Mouse (Mus musculus) embryonic facial prominence, embryonic 12.5 days (tissue): ENCODE data around the gene Cmah. TPM values are rescaled to one million over a fixed set of nuclear protein-coding genes. Genes with fewer than 3 reads are reported as not detected.

Source experiments
- ATAC-seq: fragments of 200-750 bp; cut with Nextera tagmentation; 2 replicates; pipeline ENCODE4 v1.8.0; 2017; ENCODE audit not compliant: insufficient number of reproducible peaks, insufficient read depth, low FRiP score, low TSS enrichment
- H3K27ac ChIP-seq: fragments of 300-500 bp; sonication (generic); 2 replicates; pipeline ENCODE4 v1.5.1; 2016; ENCODE audit warnings: mild to moderate bottlenecking
- H3K27me3 ChIP-seq: fragments of 300-500 bp; sonication (generic); 2 replicates; pipeline ENCODE4 v1.6.1; 2016; ENCODE audit warnings: mild to moderate bottlenecking, moderate library complexity
- H3K36me3 ChIP-seq: fragments of 300-500 bp; sonication (generic); 2 replicates; pipeline ENCODE4 v1.6.1; 2016; ENCODE audit warnings: mild to moderate bottlenecking
- H3K4me1 ChIP-seq: fragments of 300-500 bp; sonication (generic); 2 replicates; pipeline ENCODE4 v1.6.1; 2016
- H3K4me2 ChIP-seq: fragments of 300-500 bp; sonication (generic); replicated peaks from 2 replicates; pipeline ENCODE4 v1.6.1; 2016; ENCODE audit warnings: mild to moderate bottlenecking, moderate library complexity
- H3K4me3 ChIP-seq: fragments of 300-500 bp; sonication (generic); 2 replicates; pipeline ENCODE4 v1.5.1; 2016; ENCODE audit warnings: mild to moderate bottlenecking
- H3K9ac ChIP-seq: fragments of 300-500 bp; sonication (generic); 2 replicates; pipeline ENCODE4 v1.6.1; 2016; ENCODE audit warnings: mild to moderate bottlenecking, moderate library complexity
- H3K9me3 ChIP-seq: fragments of 300-500 bp; sonication (generic); 2 replicates; pipeline ENCODE4 v1.6.1; 2016; ENCODE audit warnings: mild to moderate bottlenecking, moderate library complexity
- WGBS: fragments of 180-500 bp; shearing (Covaris S2); methylation state at CpG from one replicate; pipeline ENCODE4 v1.1.7; 2016; 5-methylcytosine and 5-hydroxymethylcytosine counted together
- polyA plus RNA-seq: library from polyadenylated mRNA; unstranded; fragments of >200 nt; fragmentation: Nextera tagmentation; extraction: Ambion mirVana; gene quantifications from 2 replicates; pipeline ENCODE4 v1.2.1, GENCODE M21; 2016

Cmah gene
- polyA plus RNA-seq, 1 experiment from 2014 or later = 0.24 TPM

DNA sequence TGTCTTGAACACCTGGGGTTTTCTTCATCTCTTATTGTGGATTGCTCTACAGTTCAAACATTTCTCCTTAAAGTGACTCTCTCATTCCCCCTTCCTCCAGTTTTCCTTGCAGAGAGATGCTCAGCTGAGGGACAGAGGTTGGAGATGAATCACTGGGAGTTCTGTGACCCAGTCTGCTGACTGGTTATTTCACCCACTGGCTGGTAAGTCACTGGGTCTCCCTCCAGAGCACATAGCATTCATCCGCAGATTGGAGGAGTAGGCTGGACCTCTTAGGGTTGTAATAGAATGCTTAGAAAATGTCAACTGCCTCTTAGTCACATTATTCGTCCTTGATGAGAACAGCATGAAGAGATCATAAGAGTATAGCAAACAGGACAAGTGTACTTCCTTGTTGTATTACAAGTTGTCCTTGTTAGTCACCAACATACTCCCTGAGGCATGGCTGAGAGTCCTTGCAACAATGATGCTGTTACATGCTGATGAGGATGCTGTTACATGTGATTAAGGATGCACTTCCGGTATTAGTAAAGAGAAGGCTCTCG lies 161.4 kb downstream of the Cmah start:
- ATAC-seq = no peak
- Histone ChIP-seq H3K27me3 (no peaks in the 10 kb centered on the region), H3K27ac (no peak overlapping the region), H3K4me1 (0 out of 2 replicates have a peak, but pooled peaks cover 5% of the 10 kb centered on the region), H3K9me3 (no peaks in the 10 kb centered on the region), H3K4me2 (no peak overlapping the region), H3K36me3 (no peaks in the 10 kb centered on the region), H3K9ac (no peak overlapping the region), H3K4me3 (no peak overlapping the region)
- 89% methylated on average over 4 of the region's 4 CpGs for WGBS

GRCm38 (mm10) chr13:24489515-24489914 lies 162.3 kb downstream of the Cmah start:
- Histone ChIP-seq H3K27ac (no peak overlapping the region), H3K9ac (no peak overlapping the region), H3K27me3 (no peaks in the 10 kb centered on the region), H3K4me3 (no peak overlapping the region), H3K4me1 (0 out of 2 replicates have a peak, but pooled peaks cover 5% of the 10 kb centered on the region), H3K4me2 (no peak overlapping the region), H3K9me3 (no peaks in the 10 kb centered on the region), H3K36me3 (no peaks in the 10 kb centered on the region)
- ATAC-seq = no peak
- WGBS = 81% methylated on average over 3 of the region's 3 CpGs

DNA sequence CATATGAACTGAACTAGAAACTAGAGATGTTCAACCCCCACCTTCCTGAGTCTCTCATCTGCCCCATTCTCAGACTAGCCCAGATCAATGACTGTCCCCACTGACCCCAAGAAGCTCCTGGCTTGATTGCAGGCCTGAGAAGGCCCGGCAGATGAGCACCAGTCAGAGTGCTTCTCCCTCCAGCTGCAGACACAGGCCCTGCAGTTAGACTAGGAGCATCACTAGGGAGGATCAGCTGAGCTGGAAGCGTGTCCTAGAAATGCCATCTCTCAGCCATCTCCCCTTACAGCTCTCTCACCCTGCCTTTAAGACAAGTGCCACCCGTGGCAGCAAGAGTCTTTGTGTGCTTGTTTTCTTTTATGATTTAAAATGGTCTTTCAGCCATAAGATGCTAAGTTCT lies 162.8 kb downstream of the Cmah start:
- Histone ChIP-seq H3K27me3 (no peaks in the 10 kb centered on the region), H3K9ac (no peak overlapping the region), H3K4me1 (0 out of 2 replicates have a peak, but pooled peaks cover 5% of the 10 kb centered on the region), H3K4me3 (no peak overlapping the region), H3K9me3 (no peaks in the 10 kb centered on the region), H3K27ac (no peak overlapping the region), H3K4me2 (no peak overlapping the region), H3K36me3 (no peaks in the 10 kb centered on the region)
- no peak for ATAC-seq
- WGBS = 68% methylated on average over 3 of the region's 3 CpGs

DNA sequence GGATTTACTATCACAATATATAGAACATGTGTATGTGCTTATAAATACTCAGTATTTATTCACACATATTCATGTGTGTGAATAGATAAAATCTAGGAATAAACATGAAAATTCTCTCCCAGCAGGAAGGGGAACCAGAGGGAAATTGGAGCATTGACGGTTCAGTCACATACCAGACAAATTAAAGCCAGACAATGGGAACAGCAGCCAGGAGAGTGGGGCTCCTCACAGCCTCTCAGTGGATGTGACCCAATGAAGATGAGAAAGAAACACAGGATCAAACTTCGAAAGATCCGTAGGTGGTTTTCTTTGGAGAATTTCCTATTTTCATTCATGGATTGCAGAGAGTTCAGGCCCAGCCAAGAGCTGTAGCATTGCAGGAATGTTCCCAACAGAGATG lies 163.9 kb downstream of the Cmah start:
- no peak for ATAC-seq
- H3K36me3 ChIP-seq = no peaks in the 10 kb centered on the region
- WGBS = 40% methylated on average over 3 of the region's 3 CpGs
- H3K27me3 ChIP-seq = no peaks in the 10 kb centered on the region
- no peak overlapping the region for H3K4me3 ChIP-seq
- 0 out of 2 replicates have a peak, but pooled peaks cover 5% of the 10 kb centered on the region for H3K4me1 ChIP-seq
- no peak overlapping the region for H3K4me2 ChIP-seq
- no peak overlapping the region for H3K27ac ChIP-seq
- no peak overlapping the region for H3K9ac ChIP-seq
- H3K9me3 ChIP-seq = no peaks in the 10 kb centered on the region

GRCm38 (mm10) chr13:24493784-24494183 lies 166.6 kb downstream of the Cmah start:
- ATAC-seq = no peak
- Histone ChIP-seq H3K9ac (no peak overlapping the region), H3K4me1 (0 out of 2 replicates have a peak, but pooled peaks cover 5% of the 10 kb centered on the region), H3K4me3 (no peak overlapping the region), H3K27me3 (no peaks in the 10 kb centered on the region), H3K9me3 (no peaks in the 10 kb centered on the region), H3K27ac (no peak overlapping the region), H3K36me3 (no peaks in the 10 kb centered on the region), H3K4me2 (no peak overlapping the region)
- WGBS = 90% methylated on average over 3 of the region's 3 CpGs

GRCm38 (mm10) chr13:24496353-24496752 lies 169.1 kb downstream of the Cmah start:
- Histone ChIP-seq H3K4me2 (no peak overlapping the region), H3K9me3 (no peaks in the 10 kb centered on the region), H3K27ac (no peak overlapping the region), H3K4me1 (0 out of 2 replicates have a peak, but pooled peaks cover 5% of the 10 kb centered on the region), H3K9ac (no peak overlapping the region), H3K27me3 (no peaks in the 10 kb centered on the region), H3K36me3 (no peaks in the 10 kb centered on the region), H3K4me3 (no peak overlapping the region)
- ATAC-seq = no peak
- WGBS = 80% methylated on average over 5 of the region's 5 CpGs

DNA sequence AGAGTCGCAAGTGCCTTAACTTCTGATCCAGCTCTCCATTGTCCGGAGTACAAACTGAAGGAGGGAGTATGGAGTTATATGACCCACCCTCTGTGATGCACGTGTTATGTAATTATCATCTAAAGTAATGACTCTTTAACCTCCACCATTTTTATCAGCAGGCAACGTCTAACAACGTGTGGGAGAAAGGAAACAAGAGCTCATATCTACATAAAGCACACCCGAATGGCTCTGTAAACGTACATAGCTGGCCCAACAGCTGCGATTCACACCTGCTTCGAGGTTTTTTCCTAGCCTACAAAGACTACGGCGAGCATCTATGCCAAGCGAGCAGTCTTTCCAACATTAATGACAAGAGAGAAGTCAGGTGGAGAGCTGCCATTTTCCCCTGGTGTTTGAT lies 169.8 kb downstream of the Cmah start:
- Histone ChIP-seq H3K4me1 (no peaks in the 10 kb centered on the region), H3K27ac (no peak overlapping the region), H3K9me3 (no peaks in the 10 kb centered on the region), H3K36me3 (no peaks in the 10 kb centered on the region), H3K4me3 (no peak overlapping the region), H3K27me3 (no peaks in the 10 kb centered on the region), H3K9ac (no peak overlapping the region), H3K4me2 (no peak overlapping the region)
- ATAC-seq = no peak
- WGBS = 90% methylated on average over 12 of the region's 12 CpGs

- Histone ChIP-seq H3K9me3 (no peaks in the 10 kb centered on the region), H3K9ac (no peak overlapping the region), H3K4me1 (no peaks in the 10 kb centered on the region), H3K4me3 (no peak overlapping the region), H3K27me3 (no peaks in the 10 kb centered on the region), H3K36me3 (no peaks in the 10 kb centered on the region), H3K4me2 (no peak overlapping the region), H3K27ac (no peak overlapping the region)
- ATAC-seq = no peak
- WGBS = 77% methylated on average over 6 of the region's 6 CpGs
These were observed 171.1 kb downstream of the Cmah start for GRCm38 (mm10) chr13:24498342-24498741.

GRCm38 (mm10) chr13:24499505-24499904 lies 172.3 kb downstream of the Cmah start:
- H3K4me2 ChIP-seq = no peak overlapping the region
- WGBS = 37% methylated on average over 3 of the region's 3 CpGs
- H3K27me3 ChIP-seq = no peaks in the 10 kb centered on the region
- H3K27ac ChIP-seq = no peak overlapping the region
- H3K4me3 ChIP-seq = no peak overlapping the region
- H3K9me3 ChIP-seq = no peaks in the 10 kb centered on the region
- ATAC-seq = no peak
- H3K9ac ChIP-seq = no peak overlapping the region
- H3K4me1 ChIP-seq = no peaks in the 10 kb centered on the region
- no peaks in the 10 kb centered on the region for H3K36me3 ChIP-seq

DNA sequence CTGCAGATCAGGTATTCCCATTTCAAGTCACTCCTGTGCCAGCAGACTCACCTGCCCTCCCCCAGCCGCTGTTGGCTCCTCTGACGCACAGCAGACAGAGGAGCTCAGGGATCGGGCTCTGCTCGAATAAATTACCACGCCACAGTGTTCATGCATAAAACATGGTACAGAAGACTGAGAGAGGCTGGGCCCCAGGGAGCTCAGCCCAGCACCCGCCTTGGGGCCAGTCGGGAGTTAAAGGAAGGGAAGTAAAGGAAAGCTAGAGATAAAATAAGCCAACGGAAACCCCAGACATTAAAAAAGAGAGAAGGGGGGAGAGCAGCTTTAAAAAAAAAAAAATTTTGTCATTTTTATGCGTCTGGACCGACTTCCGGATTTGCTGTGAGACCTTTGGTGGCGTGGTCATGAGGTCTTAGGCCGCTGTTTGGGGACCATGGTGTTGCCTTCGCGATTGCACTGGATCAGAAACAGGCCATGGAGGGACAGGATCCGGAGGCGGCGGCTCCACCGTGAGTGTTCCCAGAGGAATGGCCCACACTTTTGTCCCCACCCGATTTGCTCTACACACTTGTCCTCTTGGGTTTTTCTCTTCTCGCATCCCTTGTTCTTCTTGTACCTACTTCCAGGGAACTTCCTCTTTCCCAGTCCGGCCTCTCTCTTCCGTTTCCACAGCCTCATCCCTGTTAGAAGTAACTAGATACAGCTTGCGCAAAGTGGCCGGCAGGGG lies 174.1 kb downstream of the Cmah start:
- no peaks in the 10 kb centered on the region for H3K36me3 ChIP-seq
- H3K4me1 ChIP-seq = 0 out of 2 replicates have a peak, but pooled peaks cover under 1% of the 10 kb centered on the region
- no peaks in the 10 kb centered on the region for H3K9me3 ChIP-seq
- no peak overlapping the region for H3K4me2 ChIP-seq
- H3K27ac ChIP-seq = no peak overlapping the region
- no peaks in the 10 kb centered on the region for H3K27me3 ChIP-seq
- 76% methylated on average over 25 of the region's 25 CpGs for WGBS
- H3K4me3 ChIP-seq = no peak overlapping the region
- H3K9ac ChIP-seq = no peak overlapping the region
- ATAC-seq = no peak

DNA sequence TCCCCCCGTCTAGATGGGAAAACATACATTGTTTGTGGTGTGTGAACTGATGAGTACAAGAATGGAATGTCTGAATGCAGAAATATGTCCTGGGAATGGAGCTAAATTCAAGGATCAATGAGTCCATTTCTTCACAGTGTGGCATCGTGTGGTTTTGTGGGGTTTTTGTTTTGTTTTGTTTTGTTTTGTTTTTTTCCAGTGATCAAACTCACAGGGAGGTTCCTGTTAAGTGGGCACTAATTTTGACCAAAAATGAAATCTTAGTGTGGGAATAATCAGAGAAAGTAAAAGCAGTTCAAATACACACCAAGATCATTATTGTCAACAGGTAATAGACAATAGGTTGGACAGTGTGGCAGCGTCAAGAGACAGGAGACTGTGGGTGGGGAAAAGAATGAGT lies 174.7 kb downstream of the Cmah start:
- WGBS = 85% methylated on average over 3 of the region's 3 CpGs
- H3K4me1 ChIP-seq = 0 out of 2 replicates have a peak, but pooled peaks cover 4% of the 10 kb centered on the region
- no peak overlapping the region for H3K27ac ChIP-seq
- H3K27me3 ChIP-seq = no peaks in the 10 kb centered on the region
- H3K9ac ChIP-seq = no peak overlapping the region
- no peaks in the 10 kb centered on the region for H3K9me3 ChIP-seq
- no peak overlapping the region for H3K4me2 ChIP-seq
- H3K36me3 ChIP-seq = no peaks in the 10 kb centered on the region
- ATAC-seq = no peak
- H3K4me3 ChIP-seq = no peak overlapping the region

- no peaks in the 10 kb centered on the region for H3K36me3 ChIP-seq
- WGBS = 49% methylated on average over 5 of the region's 5 CpGs
- no peaks in the 10 kb centered on the region for H3K27me3 ChIP-seq
- H3K27ac ChIP-seq = no peak overlapping the region
- no peak overlapping the region for H3K9ac ChIP-seq
- no peak overlapping the region for H3K4me2 ChIP-seq
- 0 out of 2 replicates have a peak, but pooled peaks cover 4% of the 10 kb centered on the region for H3K4me1 ChIP-seq
- H3K9me3 ChIP-seq = no peaks in the 10 kb centered on the region
- no peak overlapping the region for H3K4me3 ChIP-seq
- no peak for ATAC-seq
These were observed 178.6 kb downstream of the Cmah start for GRCm38 (mm10) chr13:24505812-24506211.
